Mouse (Mus musculus): ENCODE measurements around the gene Ptpn11. TPM values are rescaled to one million over a fixed set of nuclear protein-coding genes. Genes with fewer than 3 reads are reported as not detected.

Gene Ptpn11
- polyA plus RNA-seq, 1 experiment from 2014 or later = 26.4 TPM

DNA sequence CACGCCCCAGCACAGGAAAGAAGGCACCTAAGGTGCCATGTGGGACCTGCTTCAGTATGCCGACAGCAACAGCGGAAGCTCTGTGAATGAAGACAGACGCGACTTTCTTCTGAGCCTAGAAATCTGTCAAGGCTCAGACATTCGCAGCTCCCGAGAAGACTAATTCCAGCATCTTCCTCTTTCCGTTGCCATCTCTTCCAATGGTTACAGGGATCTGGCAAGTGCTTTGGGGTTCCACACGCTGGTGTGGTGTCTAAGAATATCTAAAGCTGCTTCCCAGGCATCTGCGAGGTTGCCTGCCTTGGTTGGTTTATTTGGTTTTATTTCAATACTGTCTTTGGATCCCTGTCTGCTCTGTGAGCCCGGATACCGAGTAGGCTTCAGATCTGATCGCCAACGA, 65.6 kb downstream of the Ptpn11 start:
- Histone ChIP-seq H3K27me3 (ENCODE audit: control insufficient read depth, insufficient read depth, low read length) (no peaks in the 10 kb centered on the region), H3K4me2 (replicated peaks) (no peak overlapping the region), H3K4me3 (replicated peaks; ENCODE audit: low read length) (no peak overlapping the region), H3K27ac (no peak overlapping the region), H3K36me3 (replicated peaks; ENCODE audit: control insufficient read depth, insufficient read depth) (peaks cover 4% of the 10 kb centered on the region; the same call in 1 of the 2 replicates), H3K4me1 (replicated peaks; ENCODE audit: control insufficient read depth, insufficient read depth, low read length) (0 out of 2 replicates have a peak, but pooled peaks cover 3% of the 10 kb centered on the region), H3K9ac (no peak overlapping the region), H3K9me3 (ENCODE audit: control insufficient read depth, low read length) (no peaks in the 10 kb centered on the region)
- no peak for ATAC-seq (ENCODE audit: low FRiP score)
- 90% methylated on average over 14 of the region's 14 CpGs for WGBS
- no peak for DNase-seq (ENCODE audit: low spot score)

DNA sequence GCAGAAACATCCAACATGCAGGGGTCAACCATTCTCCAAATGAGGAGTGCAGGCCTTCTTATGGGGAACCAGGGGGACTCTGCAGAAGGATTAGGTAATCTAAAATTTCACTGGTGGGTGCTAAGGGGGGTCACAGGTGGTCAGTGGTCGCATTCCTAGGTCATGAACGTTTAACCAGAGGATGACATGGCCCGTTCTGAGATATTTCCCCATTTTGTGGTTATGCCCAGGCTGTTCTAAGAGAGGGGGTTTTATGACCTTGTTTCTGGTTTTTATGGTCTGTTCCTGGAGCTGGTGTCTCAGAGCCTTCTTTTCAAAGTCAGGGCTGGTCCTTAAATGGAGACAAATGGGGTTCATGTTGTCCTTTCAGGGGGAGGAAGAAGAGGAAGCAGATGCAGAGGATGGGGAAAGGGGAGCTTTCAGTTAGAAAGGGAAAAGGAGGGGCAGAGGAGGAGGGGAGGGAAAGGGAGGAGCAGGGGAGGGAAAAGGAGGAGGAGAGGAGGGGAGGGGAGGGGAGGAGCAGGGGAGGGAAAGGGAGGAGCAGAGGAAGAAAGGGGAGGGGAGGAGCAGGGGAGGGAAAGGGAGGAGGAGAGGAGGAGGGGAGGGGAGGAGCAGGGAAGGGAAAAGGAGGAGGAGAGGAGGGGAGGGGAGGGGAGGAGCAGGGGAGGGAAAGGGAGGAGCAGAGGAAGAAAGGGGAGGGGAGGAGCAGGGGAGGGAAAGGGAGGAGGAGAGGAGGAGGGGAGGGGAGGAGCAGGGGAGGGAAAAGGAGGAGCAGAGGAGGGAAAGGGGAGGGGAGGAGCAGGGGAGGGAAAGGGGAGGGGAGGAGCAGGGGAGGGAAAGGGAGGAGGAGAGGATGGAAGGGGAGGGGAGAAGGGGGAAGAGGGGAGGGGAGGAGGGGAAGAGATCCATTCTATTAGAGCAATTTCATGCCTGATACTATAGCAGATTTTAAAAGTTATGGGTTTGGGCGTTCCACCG, 66.7 kb downstream of the Ptpn11 start:
- no peaks in the 10 kb centered on the region for H3K27me3 ChIP-seq (ENCODE audit: control insufficient read depth, insufficient read depth, low read length)
- H3K36me3 ChIP-seq (replicated peaks; ENCODE audit: control insufficient read depth, insufficient read depth) = peaks cover 2% of the 10 kb centered on the region; the same call in 1 of the 2 replicates
- H3K4me1 ChIP-seq (replicated peaks; ENCODE audit: control insufficient read depth, insufficient read depth, low read length) = 0 out of 2 replicates have a peak, but pooled peaks cover 3% of the 10 kb centered on the region
- DNase-seq (ENCODE audit: low spot score) = no peak
- no peak overlapping the region for H3K4me3 ChIP-seq (replicated peaks; ENCODE audit: low read length)
- H3K27ac ChIP-seq = peak overlapping the region; percentile 14; the same call in 1 of the 2 replicates
- ATAC-seq (ENCODE audit: low FRiP score) = no peak
- H3K9ac ChIP-seq = no peak overlapping the region
- H3K9me3 ChIP-seq (ENCODE audit: control insufficient read depth, low read length) = no peaks in the 10 kb centered on the region
- H3K4me2 ChIP-seq (replicated peaks) = no peak overlapping the region
- 73% methylated on average over 5 of the region's 5 CpGs for WGBS

DNA sequence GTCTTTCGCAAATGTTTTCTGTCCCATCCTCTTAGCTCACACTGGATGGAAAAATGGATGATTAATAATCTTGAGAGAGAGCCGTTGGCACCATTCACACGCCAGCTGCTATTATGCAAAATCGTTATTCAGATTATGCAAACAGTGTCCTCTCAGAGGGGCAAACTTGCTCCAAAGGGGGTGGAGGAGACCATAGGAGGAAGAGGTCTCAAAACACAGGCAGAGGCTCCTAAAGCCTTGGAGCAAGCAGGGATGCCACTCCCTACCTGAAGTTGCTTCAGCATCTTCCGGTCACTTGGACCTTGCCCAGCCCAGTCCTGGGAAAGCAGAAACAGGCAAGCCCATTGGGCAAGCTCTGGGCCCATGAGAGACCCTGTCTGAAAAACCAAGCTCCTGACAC, 67.8 kb downstream of the Ptpn11 start:
- no peak for DNase-seq (ENCODE audit: low spot score)
- 0 out of 2 replicates have a peak, but pooled peaks cover 3% of the 10 kb centered on the region for H3K4me1 ChIP-seq (replicated peaks; ENCODE audit: control insufficient read depth, insufficient read depth, low read length)
- H3K36me3 ChIP-seq (replicated peaks; ENCODE audit: control insufficient read depth, insufficient read depth) = no peaks in the 10 kb centered on the region
- H3K4me3 ChIP-seq (replicated peaks; ENCODE audit: low read length) = no peak overlapping the region
- no peaks in the 10 kb centered on the region for H3K9me3 ChIP-seq (ENCODE audit: control insufficient read depth, low read length)
- no peak overlapping the region for H3K4me2 ChIP-seq (replicated peaks)
- WGBS = 49% methylated on average over 5 of the region's 5 CpGs
- H3K27ac ChIP-seq = 0 out of 2 replicates have a peak overlapping the region, but pooled peaks have one; percentile 5
- no peaks in the 10 kb centered on the region for H3K27me3 ChIP-seq (ENCODE audit: control insufficient read depth, insufficient read depth, low read length)
- no peak overlapping the region for H3K9ac ChIP-seq
- no peak for ATAC-seq (ENCODE audit: low FRiP score)

DNA sequence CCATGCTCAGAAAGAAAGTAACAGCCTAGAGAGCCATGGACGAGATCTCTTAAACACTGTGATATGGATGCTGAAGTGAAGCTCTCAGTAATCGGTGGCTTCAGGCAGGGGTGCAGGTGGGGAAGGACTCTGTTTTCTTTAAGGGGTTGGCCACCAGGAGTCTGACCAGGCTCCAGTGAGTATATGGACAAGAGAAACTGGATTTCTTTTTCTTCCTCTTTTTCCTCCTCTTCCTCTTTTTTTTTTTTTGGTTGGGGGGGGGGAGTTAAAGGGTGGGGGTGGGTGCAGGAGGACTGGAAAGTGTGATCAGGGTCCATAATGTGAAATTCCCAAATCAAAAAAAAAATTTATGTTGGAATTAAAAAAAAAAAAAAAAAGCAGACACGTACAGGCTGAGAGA, 68.6 kb downstream of the Ptpn11 start:
- DNase-seq (ENCODE audit: low spot score) (no peak), ATAC-seq (ENCODE audit: low FRiP score) (no peak)
- Histone ChIP-seq H3K27ac (no peak overlapping the region), H3K36me3 (replicated peaks; ENCODE audit: control insufficient read depth, insufficient read depth) (no peaks in the 10 kb centered on the region), H3K9me3 (ENCODE audit: control insufficient read depth, low read length) (no peaks in the 10 kb centered on the region), H3K27me3 (ENCODE audit: control insufficient read depth, insufficient read depth, low read length) (no peaks in the 10 kb centered on the region), H3K4me1 (replicated peaks; ENCODE audit: control insufficient read depth, insufficient read depth, low read length) (0 out of 2 replicates have a peak, but pooled peaks cover 3% of the 10 kb centered on the region), H3K4me3 (replicated peaks; ENCODE audit: low read length) (no peak overlapping the region), H3K9ac (no peak overlapping the region), H3K4me2 (replicated peaks) (no peak overlapping the region)
- WGBS = 90% methylated on average over 3 of the region's 3 CpGs

DNA sequence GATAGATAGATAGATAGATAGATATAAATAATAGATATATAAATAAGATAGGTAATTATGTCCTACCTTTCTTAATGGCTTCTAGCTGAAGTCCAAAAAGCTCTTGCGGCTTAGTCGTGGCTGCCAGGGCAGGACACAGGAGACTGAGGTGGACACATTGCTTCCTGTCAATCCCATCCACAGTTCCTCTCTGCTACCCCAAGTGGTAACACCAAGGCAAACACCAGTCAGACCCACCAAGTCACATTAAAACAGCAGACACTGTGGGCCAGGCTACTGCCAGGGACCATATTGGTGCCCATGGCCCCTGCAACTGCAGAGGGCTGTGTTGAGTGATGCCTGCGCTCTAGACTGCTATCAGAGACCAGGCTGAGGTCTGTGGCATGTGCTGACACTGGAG, 69.2 kb downstream of the Ptpn11 start:
- Histone ChIP-seq H3K4me3 (replicated peaks; ENCODE audit: low read length) (no peak overlapping the region), H3K4me1 (replicated peaks; ENCODE audit: control insufficient read depth, insufficient read depth, low read length) (peaks cover 3% of the 10 kb centered on the region; the same call in 1 of the 2 replicates), H3K4me2 (replicated peaks) (no peak overlapping the region), H3K9ac (no peak overlapping the region), H3K27me3 (ENCODE audit: control insufficient read depth, insufficient read depth, low read length) (no peaks in the 10 kb centered on the region), H3K27ac (no peak overlapping the region), H3K36me3 (replicated peaks; ENCODE audit: control insufficient read depth, insufficient read depth) (no peaks in the 10 kb centered on the region), H3K9me3 (ENCODE audit: control insufficient read depth, low read length) (no peaks in the 10 kb centered on the region)
- no peak for ATAC-seq (ENCODE audit: low FRiP score)
- no peak for DNase-seq (ENCODE audit: low spot score)
- WGBS = 95% methylated on average over 3 of the region's 3 CpGs

DNA sequence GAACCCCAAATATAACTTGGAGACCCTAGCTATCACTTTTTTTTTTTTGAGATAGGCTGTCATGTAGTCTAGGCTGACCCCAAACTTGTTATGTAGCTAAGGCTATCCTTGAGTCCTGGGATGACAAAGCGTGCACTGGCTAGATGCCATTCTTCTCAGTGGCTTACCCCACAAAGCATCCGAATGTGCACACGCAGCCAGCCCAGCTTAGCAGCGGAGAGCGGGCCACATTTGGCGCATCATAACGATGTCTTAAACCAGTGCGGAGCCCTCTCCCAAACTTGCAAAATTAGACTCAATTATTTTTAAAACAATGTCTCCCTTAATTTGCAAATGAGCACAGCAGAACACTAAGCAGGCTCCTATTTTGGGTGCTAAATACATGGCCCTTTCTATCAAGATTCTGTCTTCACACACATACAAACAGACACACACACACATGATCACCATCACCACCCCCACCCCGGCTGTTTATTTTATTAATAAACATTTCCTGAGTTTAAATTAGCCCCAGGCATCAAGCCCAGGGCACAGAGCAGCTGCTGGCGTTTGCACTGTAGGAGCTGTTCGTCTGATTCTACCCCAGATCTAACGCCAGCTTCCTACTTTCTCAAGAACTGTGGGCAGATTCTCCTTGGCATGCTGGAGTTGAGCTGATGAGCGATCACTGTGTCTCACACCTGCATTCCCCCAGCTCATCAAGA, 71.7 kb downstream of the Ptpn11 start:
- no peak overlapping the region for H3K4me3 ChIP-seq (replicated peaks; ENCODE audit: low read length)
- no peaks in the 10 kb centered on the region for H3K36me3 ChIP-seq (replicated peaks; ENCODE audit: control insufficient read depth, insufficient read depth)
- no peak overlapping the region for H3K9ac ChIP-seq
- H3K4me2 ChIP-seq (replicated peaks) = no peak overlapping the region
- no peak for ATAC-seq (ENCODE audit: low FRiP score)
- H3K4me1 ChIP-seq (replicated peaks; ENCODE audit: control insufficient read depth, insufficient read depth, low read length) = peaks cover 28% of the 10 kb centered on the region
- no peak for DNase-seq (ENCODE audit: low spot score)
- H3K27ac ChIP-seq = no peak overlapping the region
- H3K9me3 ChIP-seq (ENCODE audit: control insufficient read depth, low read length) = no peaks in the 10 kb centered on the region
- H3K27me3 ChIP-seq (ENCODE audit: control insufficient read depth, insufficient read depth, low read length) = no peaks in the 10 kb centered on the region
- WGBS = 80% methylated on average over 13 of the region's 13 CpGs

DNA sequence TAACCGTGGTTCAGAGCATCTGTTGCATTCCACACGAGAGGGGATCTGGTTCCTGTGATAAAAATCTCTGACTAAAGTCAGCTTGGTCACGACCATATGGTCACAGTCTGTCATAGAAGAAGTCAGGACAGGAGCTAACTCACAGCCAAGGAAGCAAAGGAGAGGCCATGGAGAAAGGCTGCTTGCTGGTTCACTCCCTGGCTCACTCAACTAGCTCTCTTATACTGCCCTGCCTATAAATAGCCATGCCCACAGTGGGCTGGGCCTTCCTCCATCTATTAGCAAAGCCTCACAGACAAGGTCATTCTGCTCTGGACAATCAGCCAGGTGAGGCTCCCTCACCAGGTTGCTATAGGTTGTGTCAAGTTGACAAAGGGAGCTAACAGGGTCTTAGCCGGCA, 72.9 kb downstream of the Ptpn11 start:
- Histone ChIP-seq H3K4me3 (replicated peaks; ENCODE audit: low read length) (no peak overlapping the region), H3K27ac (no peak overlapping the region), H3K36me3 (replicated peaks; ENCODE audit: control insufficient read depth, insufficient read depth) (no peaks in the 10 kb centered on the region), H3K4me2 (replicated peaks) (no peak overlapping the region), H3K9ac (no peak overlapping the region), H3K9me3 (ENCODE audit: control insufficient read depth, low read length) (no peaks in the 10 kb centered on the region), H3K4me1 (replicated peaks; ENCODE audit: control insufficient read depth, insufficient read depth, low read length) (peaks cover 36% of the 10 kb centered on the region), H3K27me3 (ENCODE audit: control insufficient read depth, insufficient read depth, low read length) (no peaks in the 10 kb centered on the region)
- no peak for ATAC-seq (ENCODE audit: low FRiP score)
- WGBS = 61% methylated on average over 4 of the region's 4 CpGs
- no peak for DNase-seq (ENCODE audit: low spot score)

DNA sequence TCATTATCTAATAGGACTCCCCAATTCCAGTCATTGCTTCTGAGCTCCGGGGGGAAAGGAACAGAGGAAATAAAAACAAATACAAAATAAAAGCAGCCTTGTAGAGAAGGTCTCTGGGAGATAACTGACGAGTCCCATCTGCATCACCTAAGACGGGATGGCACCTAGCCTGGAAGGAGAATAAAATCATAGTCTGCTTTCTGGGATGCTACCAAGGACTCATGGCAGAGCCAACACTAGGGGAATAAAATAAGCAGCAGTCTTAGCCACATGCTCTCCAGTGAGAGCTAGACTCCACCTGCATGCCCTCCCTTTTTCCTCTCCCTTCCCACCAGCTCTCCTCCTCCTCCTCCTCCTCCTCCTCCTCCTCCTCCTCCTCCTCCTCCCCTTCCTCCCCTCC, 74.3 kb downstream of the Ptpn11 start:
- no peak overlapping the region for H3K9ac ChIP-seq
- no peak overlapping the region for H3K4me3 ChIP-seq (replicated peaks; ENCODE audit: low read length)
- peak overlapping the region; percentile 95 for H3K27ac ChIP-seq
- no peak for ATAC-seq (ENCODE audit: low FRiP score)
- 68% methylated on average over 3 of the region's 3 CpGs for WGBS
- H3K4me2 ChIP-seq (replicated peaks) = no peak overlapping the region
- no peaks in the 10 kb centered on the region for H3K36me3 ChIP-seq (replicated peaks; ENCODE audit: control insufficient read depth, insufficient read depth)
- DNase-seq (ENCODE audit: low spot score) = no peak
- H3K9me3 ChIP-seq (ENCODE audit: control insufficient read depth, low read length) = no peaks in the 10 kb centered on the region
- H3K27me3 ChIP-seq (ENCODE audit: control insufficient read depth, insufficient read depth, low read length) = no peaks in the 10 kb centered on the region
- peaks cover 38% of the 10 kb centered on the region for H3K4me1 ChIP-seq (replicated peaks; ENCODE audit: control insufficient read depth, insufficient read depth, low read length)

Measured in hindbrain, embryonic 14.5 days (tissue).